Mouse (Mus musculus) G1E (cell line): ENCODE results near the gene Rasgrp1. TPM values are rescaled to one million over a fixed set of nuclear protein-coding genes. Genes with fewer than 3 reads are reported as not detected.

Experiments
- ATAC-seq: 2 replicates; pipeline ENCODE4 v1.8.0; 2016; ENCODE audit warnings: mild to moderate bottlenecking; ENCODE audit not compliant: insufficient number of reproducible peaks, poor library complexity, low FRiP score, severe bottlenecking; ENCODE audit errors: extremely low read depth
- DNase-seq: peaks from one replicate; pipeline ENCODE4 v3.0.0; 2012; ENCODE audit warnings: low spot score
- H3K27me3 ChIP-seq: 2 replicates; pipeline ENCODE4 v1.6.1; 2012; ENCODE audit warnings: mild to moderate bottlenecking, low read length, inconsistent platforms; ENCODE audit not compliant: insufficient read depth
- H3K36me3 ChIP-seq: replicated peaks from 2 replicates; pipeline ENCODE3; 2012; ENCODE audit warnings: mild to moderate bottlenecking, inconsistent platforms
- H3K4me1 ChIP-seq: 2 replicates; pipeline ENCODE4 v1.6.1; 2012; ENCODE audit warnings: low read depth, low read length, inconsistent platforms, mixed read lengths; ENCODE audit not compliant: insufficient read depth
- H3K4me3 ChIP-seq: 2 replicates; pipeline ENCODE4 v1.5.1; 2012; ENCODE audit warnings: low read depth, mild to moderate bottlenecking, inconsistent platforms, low read length, moderate library complexity, mixed read lengths
- H3K9me3 ChIP-seq: replicated peaks from 2 replicates; pipeline ENCODE4 v1.6.1; 2012; ENCODE audit warnings: inconsistent platforms
- CTCF ChIP-seq: IDR thresholded peaks from 2 replicates; pipeline ENCODE4 v1.5.1; 2012; ENCODE audit warnings: low read depth, low read length, inconsistent platforms, mixed read lengths
- GATA1 ChIP-seq: IDR thresholded peaks from 2 replicates; pipeline ENCODE4 v1.6.1; 2012; ENCODE audit warnings: borderline replicate concordance, low read length, inconsistent platforms, mixed read lengths
- GATA2 ChIP-seq: IDR thresholded peaks from 2 replicates; pipeline ENCODE4 v1.6.1; 2012; ENCODE audit warnings: low read depth, low read length, inconsistent platforms, borderline replicate concordance
- POLR2AphosphoS5 ChIP-seq: IDR thresholded peaks from 2 replicates; pipeline ENCODE4 v1.6.1; 2012; ENCODE audit warnings: low read depth, low read length, inconsistent platforms; ENCODE audit not compliant: insufficient replicate concordance
- TAL1 ChIP-seq: conservative IDR thresholded peaks from 2 replicates; pipeline ENCODE4 v1.6.1; 2012; ENCODE audit warnings: low read depth, low read length, inconsistent platforms, mixed read lengths
- polyA plus RNA-seq: library from polyadenylated mRNA; stranded (reverse); fragments of >175 nt; gene quantifications from 2 replicates; pipeline ENCODE4 v1.2.3, GENCODE M21; 2012
- total RNA-seq, 2 experiments: library from RNA; stranded (forward) in 1 of 2; stranded (reverse) in 1 of 2; fragments of 200-1000 nt in 1 of 2; fragments of >200 nt in 1 of 2; fragmentation: Nextera tagmentation in 1 of 2; gene quantifications; 2 replicates each; pipeline ENCODE4 v1.2.3; 2014 to 2017

Rasgrp1 gene
- total and polyA plus RNA-seq, 3 experiments: 0.05 TPM; not detected in 2

DNA sequence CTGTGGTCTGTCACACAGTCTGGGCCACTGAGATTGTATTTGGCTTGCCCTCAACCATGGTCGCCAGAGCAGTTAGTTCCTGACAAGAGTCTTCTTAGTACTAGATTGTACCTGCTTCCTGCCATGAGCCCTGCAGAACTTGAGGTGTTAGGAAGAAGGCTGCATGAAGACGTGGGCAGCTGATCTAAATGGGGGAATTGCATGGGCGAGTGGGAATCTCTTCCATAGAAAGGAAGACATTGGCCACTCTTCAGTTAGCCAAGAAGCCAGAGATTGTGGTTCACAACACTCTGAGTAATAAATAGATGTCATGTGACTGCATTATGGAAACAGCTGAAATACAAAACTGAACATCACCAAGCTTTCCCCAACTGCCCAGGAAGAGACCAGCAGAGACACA is 23.8 kb downstream of the Rasgrp1 start:
- no peak for DNase-seq
- TF ChIP-seq POLR2AphosphoS5 (no peak), TAL1 (no peak), CTCF (no peak), GATA1 (no peak), GATA2 (no peak)
- no peaks in the 10 kb centered on the region for H3K9me3 ChIP-seq
- H3K4me3 ChIP-seq: no peak overlapping the region
- no peak for ATAC-seq
- no peaks in the 10 kb centered on the region for H3K27me3 ChIP-seq
- H3K4me1 ChIP-seq: no peaks in the 10 kb centered on the region
- H3K36me3 ChIP-seq: no peaks in the 10 kb centered on the region

DNA sequence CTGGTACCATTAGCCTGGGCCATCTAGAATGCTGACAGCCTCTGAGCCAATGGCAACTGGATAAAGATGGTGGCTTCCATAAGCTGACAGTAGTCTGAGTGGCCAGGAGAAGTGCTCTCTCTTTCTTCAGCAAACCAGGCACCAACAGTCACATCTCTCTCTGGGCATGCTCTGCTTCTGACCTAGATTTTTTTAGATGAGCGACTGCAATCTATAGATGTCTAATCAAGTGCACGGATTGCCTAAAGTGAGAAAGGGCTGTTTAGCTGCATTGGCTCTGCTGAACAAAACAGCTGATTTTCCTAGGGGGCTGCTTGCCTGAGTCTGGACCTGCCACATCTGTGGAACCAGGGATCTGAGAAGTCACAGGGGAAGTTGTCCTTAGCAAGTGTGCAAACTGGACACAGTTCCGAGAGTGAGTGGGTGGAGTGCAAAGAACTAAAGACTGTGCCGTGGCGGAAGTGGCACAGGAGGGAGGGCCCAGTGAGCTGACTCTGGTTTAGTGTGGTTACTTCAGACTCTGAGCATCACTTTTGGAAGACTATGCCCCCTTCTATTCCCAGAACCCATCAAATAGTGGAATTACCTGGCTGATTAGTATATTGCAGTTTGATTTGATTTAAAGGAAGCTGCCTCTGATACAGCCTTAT is 29.1 kb downstream of the Rasgrp1 start:
- H3K36me3 ChIP-seq: no peaks in the 10 kb centered on the region
- TF ChIP-seq GATA1 (no peak), POLR2AphosphoS5 (no peak), CTCF (no peak), TAL1 (no peak), GATA2 (no peak)
- ATAC-seq (no peak), DNase-seq (no peak)
- no peaks in the 10 kb centered on the region for H3K9me3 ChIP-seq
- no peaks in the 10 kb centered on the region for H3K4me1 ChIP-seq
- H3K27me3 ChIP-seq: no peaks in the 10 kb centered on the region
- no peak overlapping the region for H3K4me3 ChIP-seq

DNA sequence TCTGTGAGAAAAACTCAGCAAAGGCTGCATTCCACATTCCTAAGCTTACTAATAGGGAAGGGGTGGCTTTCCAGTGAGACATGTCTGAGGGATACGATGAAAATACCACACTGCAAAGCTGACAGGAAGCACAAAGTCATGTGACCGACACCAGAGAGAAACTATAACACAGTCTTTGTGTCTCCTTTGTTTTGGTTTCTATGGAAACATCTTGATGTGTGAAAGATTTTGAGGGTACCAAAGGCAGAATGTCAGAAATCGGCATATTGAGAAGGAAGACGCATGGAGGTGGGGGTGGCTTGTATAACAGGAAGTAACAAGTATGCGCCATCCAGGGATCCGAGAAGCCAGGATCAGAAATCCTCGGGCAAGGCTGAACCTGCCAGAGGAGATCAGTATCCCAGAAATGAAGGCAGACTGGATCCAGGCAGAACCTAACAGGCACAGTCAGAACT is 30.3 kb downstream of the Rasgrp1 start:
- no peak for DNase-seq

DNA sequence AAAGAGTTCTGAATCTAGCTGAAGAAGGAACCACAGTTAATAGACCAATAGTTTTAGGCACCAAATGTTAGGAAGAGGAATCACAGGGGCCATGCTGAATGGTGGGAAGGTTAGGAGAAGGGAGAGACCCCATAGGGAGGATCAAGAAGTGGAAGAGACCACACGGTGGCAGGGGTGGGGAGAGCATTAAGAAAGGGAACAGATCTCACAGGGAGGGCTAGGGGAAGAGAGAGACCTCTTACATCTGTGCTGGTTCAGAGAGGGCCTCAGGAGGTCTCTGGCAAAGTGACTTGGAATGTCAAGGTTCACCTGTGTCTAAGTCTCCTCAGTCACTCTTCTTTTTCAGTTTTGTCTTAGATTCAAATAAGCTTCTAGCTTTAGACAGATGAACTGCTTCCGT is 30.8 kb downstream of the Rasgrp1 start:
- no peak for DNase-seq
- H3K27me3 ChIP-seq: no peaks in the 10 kb centered on the region
- H3K9me3 ChIP-seq: no peaks in the 10 kb centered on the region
- H3K4me1 ChIP-seq: no peaks in the 10 kb centered on the region
- no peaks in the 10 kb centered on the region for H3K36me3 ChIP-seq
- TF ChIP-seq TAL1 (no peak), CTCF (no peak), POLR2AphosphoS5 (no peak), GATA2 (no peak), GATA1 (no peak)
- ATAC-seq: no peak
- no peak overlapping the region for H3K4me3 ChIP-seq

More for the DNA sequence above, 30.3 kb downstream of the Rasgrp1 start:
- no peaks in the 10 kb centered on the region for H3K9me3 ChIP-seq
- ATAC-seq: no peak
- TF ChIP-seq GATA2: no peak
- no peak for TF ChIP-seq POLR2AphosphoS5
- TF ChIP-seq TAL1: no peak
- TF ChIP-seq GATA1: no peak
- no peak for TF ChIP-seq CTCF
- H3K4me1 ChIP-seq: no peaks in the 10 kb centered on the region
- H3K4me3 ChIP-seq: no peak overlapping the region
- H3K36me3 ChIP-seq: no peaks in the 10 kb centered on the region
- no peaks in the 10 kb centered on the region for H3K27me3 ChIP-seq

DNA sequence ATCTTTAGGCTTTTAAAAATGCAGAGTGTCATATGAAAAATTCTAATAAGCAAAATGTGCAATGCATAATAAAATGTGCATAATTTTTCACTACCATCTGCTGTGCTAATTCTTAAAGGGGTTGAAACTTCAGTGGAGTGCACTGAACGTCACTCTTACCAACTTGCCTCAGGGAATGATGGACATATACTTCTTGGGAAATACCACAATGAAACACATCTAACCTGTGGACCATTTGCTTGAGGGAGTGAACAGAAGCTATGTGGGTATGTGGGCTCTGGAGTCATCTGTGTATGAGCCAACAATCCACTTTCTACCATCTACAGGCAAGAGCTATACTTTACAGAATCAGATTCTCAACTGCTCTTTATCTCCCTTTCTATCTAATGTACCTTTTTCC is 31.5 kb downstream of the Rasgrp1 start:
- DNase-seq (no peak), ATAC-seq (no peak)
- no peaks in the 10 kb centered on the region for H3K27me3 ChIP-seq
- no peak overlapping the region for H3K4me3 ChIP-seq
- no peaks in the 10 kb centered on the region for H3K4me1 ChIP-seq
- no peaks in the 10 kb centered on the region for H3K9me3 ChIP-seq
- H3K36me3 ChIP-seq: no peaks in the 10 kb centered on the region
- no peak for TF ChIP-seq GATA1
- no peak for TF ChIP-seq CTCF
- TF ChIP-seq TAL1: no peak
- TF ChIP-seq POLR2AphosphoS5: no peak
- TF ChIP-seq GATA2: no peak

DNA sequence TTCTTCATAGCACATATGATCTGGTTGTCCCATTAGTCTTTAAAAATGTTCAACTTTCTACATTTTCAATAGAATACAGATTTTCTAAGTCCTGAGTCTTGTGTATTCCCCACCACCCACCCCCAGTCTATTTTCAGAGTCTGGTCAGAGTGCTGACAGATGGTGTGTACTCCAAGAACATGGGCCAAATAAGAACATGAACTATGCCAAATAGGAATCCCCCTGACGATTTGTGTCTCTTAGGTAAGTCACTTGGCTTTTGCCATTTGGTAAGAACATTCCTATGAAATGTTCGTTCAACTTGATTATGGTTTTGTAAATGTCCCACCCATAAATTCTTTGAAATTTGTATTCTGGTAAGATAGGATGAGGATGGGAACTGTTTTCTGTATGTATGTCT is 33.8 kb downstream of the Rasgrp1 start:
- H3K4me3 ChIP-seq: no peak overlapping the region
- no peak for TF ChIP-seq GATA1
- no peak for TF ChIP-seq CTCF
- TF ChIP-seq GATA2: no peak
- TF ChIP-seq POLR2AphosphoS5: no peak
- TF ChIP-seq TAL1: no peak
- ATAC-seq: no peak
- 0 out of 2 replicates have a peak, but pooled peaks cover 2% of the 10 kb centered on the region for H3K27me3 ChIP-seq
- no peaks in the 10 kb centered on the region for H3K36me3 ChIP-seq
- H3K4me1 ChIP-seq: no peaks in the 10 kb centered on the region
- no peaks in the 10 kb centered on the region for H3K9me3 ChIP-seq
- no peak for DNase-seq
